ENCODE assay signal across 21 mouse cellular contexts in the genomic region with DNA sequence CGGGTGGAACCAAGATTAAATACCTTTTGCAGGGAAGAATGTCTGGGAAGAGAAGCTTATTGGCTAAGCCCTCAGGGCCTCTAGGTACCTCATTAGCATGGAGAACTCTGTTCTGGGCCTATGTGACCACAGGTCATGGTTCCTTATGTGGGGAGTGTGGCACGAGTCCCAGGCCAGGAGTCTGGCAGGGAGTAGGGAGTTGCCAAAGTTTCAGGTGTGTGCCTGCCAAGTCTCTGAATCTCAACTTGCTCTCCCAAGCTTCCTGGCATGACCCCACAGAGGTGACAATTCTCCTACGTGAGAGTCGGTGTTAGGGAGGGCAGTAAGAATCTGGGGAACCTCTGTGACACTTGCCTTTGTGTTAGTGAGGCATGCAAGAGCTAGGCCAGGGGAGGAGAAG. TPM values are rescaled to one million over a fixed set of nuclear protein-coding genes. Genes with fewer than 3 reads are reported as not detected.
A peak's percentile ranks its signal among the peaks of the same experiment; 100 is the strongest.
DNase-seq lines count a peak whose midpoint lies in the region; ATAC-seq and TF ChIP-seq lines count a peak whose summit lies in the region.
"Had no signal": no experiment of that assay in that cellular context is flagged by ENCODE, and none has a peak within 500 bp of the region (broad histone marks: within the 10 kb centered on the region; RNA-seq: fewer than 3 reads in every experiment).

No protein-coding gene starts in this region.

- no peak for TF ChIP-seq POLR2A in kidney, adult 2 months (IDR thresholded peaks at IDR 0.05; ENCODE audit: low read depth, low read length)
- TF ChIP-seq POLR2A in liver, adult 2 months (IDR thresholded peaks at IDR 0.05; ENCODE audit: extremely low read depth, insufficient read depth, low read length): no peak

- no peak overlapping the region for H3K4me2 ChIP-seq in liver, postnatal 0 days (ENCODE audit: low read depth, low read length)
- H3K4me2 ChIP-seq: embryonic facial prominence, embryonic 13.5 days; hindbrain, embryonic 14.5 days had no signal

- no peak overlapping the region for H3K4me3 ChIP-seq in kidney, adult 2 months (ENCODE audit: insufficient read depth, low read depth, low read length)
- H3K4me3 ChIP-seq in liver, adult 2 months (ENCODE audit: insufficient read depth, low read depth, low read length): no peak overlapping the region
- no peak overlapping the region for H3K4me3 ChIP-seq in liver, postnatal 0 days (ENCODE audit: low read depth, low read length)
- H3K4me3 ChIP-seq: embryonic facial prominence, embryonic 13.5 days; gastrocnemius, adult 2 months; heart, embryonic 10.5 days; hindbrain, embryonic 10.5 days had no signal

- H3K9ac ChIP-seq in liver, adult 2 months (ENCODE audit: low read depth, low read length): no peak overlapping the region
- H3K9ac ChIP-seq in liver, postnatal 0 days (replicated peaks): no peak overlapping the region
- H3K9ac ChIP-seq: embryonic facial prominence, embryonic 13.5 days; hindbrain, embryonic 14.5 days had no signal

- TF ChIP-seq EP300 in liver, postnatal 0 days (IDR thresholded peaks at IDR 0.05; ENCODE audit: low read depth): no peak

- no peak for ATAC-seq in liver, postnatal 0 days
- ATAC-seq: activated CD4-positive, CD25-positive, alpha-beta regulatory T cell, adult 4 months; forebrain, embryonic 14.5 days; Patski had no signal

- no peak overlapping the region for H3K27ac ChIP-seq in kidney, adult 2 months (ENCODE audit: insufficient read depth, low read depth, low read length)
- H3K27ac ChIP-seq in liver, adult 2 months (replicated peaks; ENCODE audit: insufficient read depth, low read depth, low read length): no peak overlapping the region
- H3K27ac ChIP-seq in liver, postnatal 0 days (ENCODE audit: low read depth): no peak overlapping the region
- H3K27ac ChIP-seq: embryonic facial prominence, embryonic 13.5 days; gastrocnemius, adult 2 months; heart, embryonic 10.5 days; hindbrain, embryonic 10.5 days; hindbrain, embryonic 14.5 days had no signal

- no peaks in the 10 kb centered on the region for H3K9me3 ChIP-seq in liver, postnatal 0 days (ENCODE audit: low read length)
- H3K9me3 ChIP-seq: embryonic facial prominence, embryonic 13.5 days; heart, embryonic 10.5 days; hindbrain, embryonic 10.5 days had no signal

- no peaks in the 10 kb centered on the region for H3K27me3 ChIP-seq in kidney, adult 2 months (replicated peaks; ENCODE audit: control insufficient read depth, insufficient read depth, low read length)
- H3K27me3 ChIP-seq in liver, adult 2 months (ENCODE audit: control insufficient read depth, insufficient read depth, low read length): no peaks in the 10 kb centered on the region
- no peaks in the 10 kb centered on the region for H3K27me3 ChIP-seq in liver, postnatal 0 days (ENCODE audit: insufficient read depth, low read length)
- H3K27me3 ChIP-seq: CH12.LX; embryonic facial prominence, embryonic 13.5 days; Patski had no signal

- H3K79me2 ChIP-seq in liver, adult 2 months (ENCODE audit: control insufficient read depth, insufficient read depth, low read length): no peaks in the 10 kb centered on the region

- peak; percentile 34 to 49 for DNase-seq in heart, adult 18-20 months
- DNase-seq in heart, adult 9 months (ENCODE audit: low spot score in 2 of 2): no peak
- peak; percentile 52 for DNase-seq in kidney, adult 2 months
- no peak for DNase-seq in kidney, postnatal 10 days
- peak; percentile 91 for DNase-seq in liver, adult 2 months (ENCODE audit: extremely low read depth, low read depth, low spot score)
- no peak for DNase-seq in liver, postnatal 0 days
- DNase-seq: adrenal gland, postnatal 25 days; cerebellum, adult 18-20 months; cerebellum, adult 9-11 months; cerebellum, postnatal 36 days; gastrocnemius, adult 2 months; gastrocnemius, postnatal 25 days; heart, postnatal 14 days had no signal

- WGBS in kidney, adult 2 months: 52% methylated on average over 4 of the region's 4 CpGs
- WGBS in liver, adult 2 months: 46% methylated on average over 4 of the region's 4 CpGs
- WGBS in liver, postnatal 0 days (ENCODE audit: insufficient replicate concordance): 87% methylated on average over 4 of the region's 4 CpGs

- TF ChIP-seq CTCF in kidney, adult 2 months (conservative IDR thresholded peaks at IDR 0.05; ENCODE audit: insufficient read depth, insufficient read length, low read depth, low read length): no peak
- no peak for TF ChIP-seq CTCF in liver, adult 2 months (IDR thresholded peaks at IDR 0.05; ENCODE audit: low read depth, low read length)
- TF ChIP-seq CTCF in liver, postnatal 0 days (IDR thresholded peaks at IDR 0.05; ENCODE audit: low read depth): no peak

- H3K4me1 ChIP-seq in kidney, adult 2 months (ENCODE audit: control insufficient read depth, insufficient read depth, low read length): peaks cover 8% of the 10 kb centered on the region; the same call in 1 of the 2 replicates
- H3K4me1 ChIP-seq in liver, adult 2 months (ENCODE audit: control insufficient read depth, insufficient read depth, low read length): no peaks in the 10 kb centered on the region
- no peaks in the 10 kb centered on the region for H3K4me1 ChIP-seq in liver, postnatal 0 days (ENCODE audit: insufficient read depth)

- no peaks in the 10 kb centered on the region for H3K36me3 ChIP-seq in kidney, adult 2 months (ENCODE audit: control insufficient read depth, insufficient read depth, low read length)
- no peaks in the 10 kb centered on the region for H3K36me3 ChIP-seq in liver, adult 2 months (ENCODE audit: control insufficient read depth, insufficient read depth, low read length)
- no peaks in the 10 kb centered on the region for H3K36me3 ChIP-seq in liver, postnatal 0 days (replicated peaks; ENCODE audit: insufficient read depth, low read length)
- H3K36me3 ChIP-seq: embryonic facial prominence, embryonic 13.5 days; heart, embryonic 10.5 days; hindbrain, embryonic 10.5 days had no signal

RNA-seq across cellular contexts. Expression of a gene that starts 22.2 kb away (rescaled TPM):
- 1 to 10 TPM in 1 of 2 experiments, under 1 TPM in 1; 0.94 to 1.3 TPM for total RNA-seq in heart, adult 18-20 months (2021)
- 0.53 and 0.58 TPM in 2 replicates for polyA plus RNA-seq in kidney, adult 2 months (2012; rRNA removed)
- total RNA-seq in liver, adult 2 months (2014; rRNA removed): 5.9 and 6.9 TPM in 2 replicates
- polyA plus RNA-seq in liver, adult 2 months (2012; rRNA removed): 0.43 and 0.88 TPM in 2 replicates
- polyA plus RNA-seq in liver, postnatal 0 days (2015; fragmentation: Nextera tagmentation; extraction: Ambion mirVana): 8.1 and 11.8 TPM in 2 replicates

Comparison
In these comparisons a context has a peak if more than half of its experiments do, and no peak if none do; other contexts are left out.
1. DNase-seq: peak in heart, adult 18-20 months (2 of 2), kidney, adult 2 months (single experiment) and liver, adult 2 months (single experiment); none in heart, adult 9 months (0 of 2), kidney, postnatal 10 days (single experiment) and liver, postnatal 0 days (single experiment).